Mouse (Mus musculus): ENCODE data around the gene Hyou1.
A peak's percentile ranks its signal among the peaks of the same experiment; 100 is the strongest.
"Not testable (repeated sequence)": the region's sequence is repeated elsewhere in the genome, so short reads cannot be mapped to it uniquely, and the experiment has no call there.

Gene Hyou1

GRCm38 (mm10) chr9:44379054-44379834, at the start of gene Hyou1:
Hyou1 (plus strand) TSS chr9:44379490.
- DNase-seq (ENCODE audit: low spot score in 2 of 2), result peak; percentile 99 to 100

- no peak for DNase-seq (ENCODE audit: low spot score in 2 of 2)
Measured at GRCm38 (mm10) chr9:44330736-44331135, 48.6 kb upstream of the Hyou1 start.

DNA sequence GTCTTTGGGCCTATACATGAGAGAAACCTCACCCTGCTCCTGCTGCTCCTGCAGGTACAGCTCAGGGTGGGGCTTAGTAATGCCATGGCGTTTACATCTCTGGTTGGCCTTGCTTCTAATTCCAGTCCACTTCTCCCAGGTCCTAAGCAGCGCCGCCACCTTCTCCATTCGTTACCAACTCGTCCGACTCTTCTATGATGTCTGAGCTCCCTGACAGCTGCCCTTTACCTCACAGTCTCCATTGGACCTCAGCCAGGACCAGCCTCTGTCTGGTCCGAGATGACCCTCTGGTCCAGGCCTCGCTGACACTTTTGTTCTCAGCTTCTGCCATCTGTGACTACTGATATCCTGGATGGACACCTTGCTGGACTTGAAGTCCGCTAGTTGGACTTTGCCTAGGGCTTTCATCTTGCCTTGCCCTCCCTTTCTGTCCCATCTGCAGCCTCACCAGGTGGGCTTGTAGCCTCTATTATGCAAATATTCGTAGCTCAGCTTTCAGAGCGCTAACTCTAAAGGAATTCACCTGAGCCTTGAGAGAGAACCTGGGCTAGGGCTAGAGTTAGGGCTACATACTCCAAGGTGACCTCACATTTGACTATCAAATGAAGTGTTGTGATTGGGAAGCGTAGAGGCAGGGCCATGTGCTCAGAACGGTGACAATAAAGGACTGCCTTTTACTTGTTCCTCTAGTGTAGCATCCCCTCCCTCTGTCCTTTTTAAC, 46.2 kb upstream of the Hyou1 start:
- DNase-seq (ENCODE audit: low spot score in 2 of 2), result no peak

DNA sequence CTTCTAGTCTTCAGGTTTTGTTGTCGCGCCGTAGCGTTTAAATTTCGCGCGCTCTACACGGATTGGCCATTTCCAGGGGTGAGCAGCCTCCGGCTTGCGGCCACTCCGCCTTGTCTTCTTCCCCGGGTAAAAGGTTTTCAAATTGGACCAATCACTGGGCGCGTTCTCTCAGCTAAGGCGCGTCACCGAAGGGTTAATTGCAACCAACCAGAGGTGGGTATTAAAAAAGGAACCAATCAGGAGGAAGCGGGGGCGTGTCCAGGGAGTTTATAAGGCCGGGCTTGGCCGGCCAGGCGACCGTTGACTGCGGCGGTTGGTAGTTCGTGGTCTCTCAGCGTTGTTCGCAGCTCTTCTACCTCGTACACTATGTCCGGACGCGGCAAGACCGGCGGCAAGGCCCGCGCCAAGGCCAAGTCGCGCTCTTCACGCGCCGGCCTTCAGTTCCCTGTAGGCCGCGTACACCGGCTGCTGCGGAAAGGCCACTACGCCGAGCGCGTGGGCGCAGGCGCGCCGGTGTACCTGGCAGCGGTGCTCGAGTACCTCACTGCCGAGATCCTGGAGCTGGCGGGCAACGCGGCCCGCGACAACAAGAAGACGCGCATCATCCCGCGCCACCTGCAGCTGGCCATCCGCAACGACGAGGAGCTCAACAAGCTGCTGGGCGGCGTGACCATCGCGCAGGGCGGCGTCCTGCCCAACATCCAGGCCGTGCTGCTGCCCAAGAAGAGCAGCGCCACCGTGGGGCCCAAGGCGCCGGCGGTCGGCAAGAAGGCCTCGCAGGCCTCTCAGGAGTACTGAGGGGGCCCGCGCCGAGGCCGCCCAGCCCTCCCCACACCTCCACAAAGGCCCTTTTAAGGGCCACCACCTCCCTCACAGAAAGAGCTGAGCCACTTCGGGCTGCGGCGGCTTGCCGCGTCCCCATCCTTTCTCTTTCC, 44.6 kb upstream of the Hyou1 start, which contains the start of gene H2afx:
Gene H2afx (plus strand): TSS at position 299 of the 935 bp plus-strand sequence.
- peak; percentile 94 to 96 for DNase-seq (ENCODE audit: low spot score in 2 of 2)

DNA sequence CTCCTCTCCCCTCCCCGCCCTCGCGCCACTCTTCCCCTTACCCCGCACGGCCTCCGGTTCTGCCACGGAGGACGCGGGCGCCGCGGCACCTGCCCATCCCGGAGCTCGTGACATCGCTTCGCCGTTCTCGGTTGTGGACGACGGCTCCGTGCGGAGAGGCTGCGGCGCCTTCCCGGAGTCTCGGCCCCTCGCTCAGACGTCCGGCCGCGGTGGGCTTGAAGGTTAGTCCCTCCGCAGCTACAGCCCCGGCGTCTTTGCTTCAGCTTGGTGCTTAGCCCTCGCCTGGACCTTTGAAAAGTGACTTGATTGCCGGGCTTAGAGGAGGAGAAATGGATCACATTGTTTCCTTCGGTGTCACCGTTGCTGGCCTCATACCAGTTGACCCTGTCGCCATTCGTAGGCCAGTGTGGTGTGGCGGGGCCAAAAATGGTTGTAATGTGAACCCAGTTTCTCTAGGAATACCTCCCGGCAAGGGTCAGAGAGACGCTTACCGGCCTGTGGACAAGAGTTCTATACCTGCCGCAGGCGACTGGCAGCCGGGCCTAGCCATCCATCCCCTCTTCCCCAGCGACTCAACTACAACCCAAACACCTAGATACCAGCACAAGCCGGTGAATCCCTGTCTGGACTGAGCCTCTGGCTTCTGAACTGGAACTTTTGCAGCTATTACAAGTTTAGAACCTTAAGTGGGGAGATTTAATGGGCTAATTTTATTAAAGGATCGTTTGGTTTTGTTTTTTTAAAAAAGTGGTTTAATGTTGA, 43.8 kb upstream of the Hyou1 start:
- peak in 1 of 2 experiments; percentile 55 for DNase-seq (ENCODE audit: low spot score in 2 of 2)

DNA sequence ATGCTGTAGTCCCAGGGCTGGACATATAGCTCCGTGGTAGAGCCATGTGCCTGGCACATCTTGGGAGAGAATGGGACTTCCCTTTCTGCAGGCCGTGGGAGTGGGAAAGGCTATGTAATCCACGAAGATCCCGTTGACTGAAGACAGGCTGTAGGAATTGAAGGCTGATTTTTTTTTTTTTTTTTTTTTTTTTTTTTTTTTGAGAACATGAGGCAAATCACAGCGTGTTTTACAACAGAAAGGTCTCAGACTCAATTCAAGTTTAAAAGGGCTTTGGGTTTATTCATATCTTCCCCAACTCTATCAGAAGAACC, 43.2 kb upstream of the Hyou1 start:
- no peak for DNase-seq (ENCODE audit: low spot score in 2 of 2)

DNA sequence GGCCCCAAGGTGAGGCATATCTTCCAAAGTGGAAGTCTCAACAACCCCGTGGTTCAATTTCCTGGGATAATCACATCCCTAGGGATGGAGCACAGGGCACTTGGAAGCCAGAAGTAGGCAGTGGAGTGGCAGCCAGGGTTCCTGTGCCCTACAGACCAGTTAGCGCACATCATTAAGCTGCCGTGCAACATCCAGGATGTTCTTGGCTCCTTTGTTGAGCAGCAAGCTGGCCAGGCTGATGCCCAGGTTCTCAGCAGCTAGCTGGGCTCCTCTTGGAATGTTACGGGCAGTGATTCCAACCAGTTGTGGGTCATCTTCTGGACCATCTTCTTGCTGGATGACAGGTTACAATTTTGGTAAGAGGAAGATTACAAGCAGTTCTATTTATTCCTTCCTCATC, 42.8 kb upstream of the Hyou1 start:
- not testable (repeated sequence) for DNase-seq (ENCODE audit: low spot score in 2 of 2)

DNA sequence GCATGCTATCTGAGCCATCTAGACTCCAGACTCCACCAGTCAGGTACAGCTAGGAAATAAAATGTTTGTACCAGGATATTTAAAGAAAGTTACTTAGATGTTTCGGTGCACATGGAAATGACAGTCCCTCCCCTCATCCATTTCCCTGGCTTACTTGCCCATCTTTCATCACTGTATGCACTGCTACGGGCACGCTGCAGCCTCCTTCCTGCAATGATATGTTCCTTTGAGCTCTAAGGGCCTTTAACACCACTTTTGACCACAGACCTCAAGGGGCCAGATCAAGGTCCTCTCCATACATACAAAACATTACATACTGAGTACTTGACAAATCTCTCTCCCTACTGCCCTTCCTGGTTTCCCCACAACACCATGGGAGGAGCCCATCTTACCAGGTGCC, 42.3 kb upstream of the Hyou1 start:
- no peak for DNase-seq (ENCODE audit: low spot score in 2 of 2)

GRCm38 (mm10) chr9:44337436-44338169, 41.7 kb upstream of the Hyou1 start:
- no peak for DNase-seq (ENCODE audit: low spot score in 2 of 2)

GRCm38 (mm10) chr9:44338574-44338973, 40.7 kb upstream of the Hyou1 start:
- no peak for DNase-seq (ENCODE audit: low spot score in 2 of 2)

GRCm38 (mm10) chr9:44341487-44341886, 37.8 kb upstream of the Hyou1 start:
- no peak for DNase-seq (ENCODE audit: low spot score in 2 of 2)

DNA sequence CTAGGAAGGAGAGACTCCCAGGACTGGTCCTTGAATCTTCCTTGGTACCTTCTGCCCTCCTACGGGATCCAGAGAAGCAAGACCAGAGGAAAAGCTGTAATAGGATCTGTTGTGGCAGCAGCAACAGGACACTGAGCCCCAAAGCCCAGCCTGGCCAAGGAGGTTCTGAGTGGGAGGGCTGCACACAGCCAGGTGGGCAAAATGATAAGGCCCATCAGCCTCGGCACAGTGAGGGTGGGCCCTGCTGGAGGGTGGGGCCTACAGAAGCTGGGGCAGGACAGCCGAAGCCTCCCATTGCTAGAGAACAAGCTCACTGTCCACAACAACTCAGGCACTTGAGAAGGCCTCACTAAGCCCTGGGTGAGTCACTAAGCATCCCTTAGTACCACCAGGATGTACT, 37.1 kb upstream of the Hyou1 start:
- no peak for DNase-seq (ENCODE audit: low spot score in 2 of 2)

DNA sequence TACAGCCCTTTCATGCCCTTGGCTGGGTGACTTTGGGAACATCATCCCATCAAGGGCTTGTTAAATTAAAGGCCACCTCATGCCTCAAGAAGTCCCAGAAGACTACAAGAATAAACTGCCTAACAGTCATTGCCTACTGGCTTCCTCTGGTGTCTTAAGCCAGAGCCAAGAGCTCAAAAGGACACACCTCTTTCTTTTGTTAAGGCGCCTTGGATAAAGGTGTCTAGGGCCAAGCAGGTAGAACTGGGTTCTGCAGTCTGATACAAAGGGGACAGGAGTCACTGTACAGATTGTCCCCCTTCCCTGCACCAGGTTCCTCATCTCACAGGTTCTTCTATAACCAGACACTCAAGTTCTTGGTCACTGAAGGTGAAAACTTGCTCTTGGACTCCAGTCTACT, 36.7 kb upstream of the Hyou1 start:
- no peak for DNase-seq (ENCODE audit: low spot score in 2 of 2)

DNA sequence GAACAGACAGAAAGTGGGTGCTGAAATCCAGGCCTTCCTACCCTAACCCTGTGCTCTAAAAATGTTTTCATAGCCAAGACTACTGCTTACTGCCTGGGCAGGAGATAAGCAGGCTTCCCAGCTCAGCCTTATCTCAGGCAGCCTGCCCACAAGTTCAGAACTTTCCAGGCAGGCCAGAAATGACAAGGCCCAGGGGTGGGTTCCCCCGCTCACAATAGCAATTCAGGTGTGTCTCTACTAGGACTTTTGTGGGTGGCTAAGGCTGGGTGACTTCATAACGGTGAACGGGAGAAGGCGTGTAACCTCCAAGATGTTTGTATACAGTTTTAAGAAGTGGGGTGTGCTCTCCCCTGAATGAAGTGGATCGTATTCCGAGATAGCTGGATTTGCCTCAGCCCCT, 36.0 kb upstream of the Hyou1 start:
- DNase-seq (ENCODE audit: low spot score in 2 of 2), result no peak

GRCm38 (mm10) chr9:44343781-44344421, 35.4 kb upstream of the Hyou1 start, which contains the start of gene Hmbs:
Hmbs (minus strand) TSS chr9:44344228.
- DNase-seq (ENCODE audit: low spot score in 2 of 2), result peak; percentile 61 to 82

GRCm38 (mm10) chr9:44345570-44346433, 33.5 kb upstream of the Hyou1 start:
- no peak for DNase-seq (ENCODE audit: low spot score in 2 of 2)

DNA sequence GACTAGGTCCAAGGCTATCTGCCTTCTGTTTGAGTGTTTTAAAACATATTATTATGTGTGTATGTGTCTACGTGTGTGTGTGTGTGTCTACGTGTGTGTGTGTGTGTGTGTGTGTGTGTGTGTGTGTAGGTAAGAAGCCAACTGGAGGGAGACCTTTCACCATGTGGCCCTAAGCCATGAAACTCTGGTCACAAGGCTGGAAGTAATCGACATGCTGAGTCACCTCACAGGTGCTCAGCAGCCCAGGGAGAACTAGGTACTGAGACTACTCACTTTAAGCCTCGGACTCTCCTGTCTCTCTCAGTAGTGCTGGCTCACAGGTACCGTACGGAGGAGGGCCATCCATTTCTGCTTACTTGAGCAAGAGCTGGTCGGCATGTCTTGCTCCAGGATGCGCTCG, 32.1 kb upstream of the Hyou1 start:
- no peak for DNase-seq (ENCODE audit: low spot score in 2 of 2)

GRCm38 (mm10) chr9:44347621-44348020, 31.7 kb upstream of the Hyou1 start:
- no peak for DNase-seq (ENCODE audit: low spot score in 2 of 2)

- no peak for DNase-seq (ENCODE audit: low spot score in 2 of 2)
Measured at GRCm38 (mm10) chr9:44348546-44348945, 30.7 kb upstream of the Hyou1 start.
